Mouse (Mus musculus): ENCODE measurements around the gene Grpel1.

DNA sequence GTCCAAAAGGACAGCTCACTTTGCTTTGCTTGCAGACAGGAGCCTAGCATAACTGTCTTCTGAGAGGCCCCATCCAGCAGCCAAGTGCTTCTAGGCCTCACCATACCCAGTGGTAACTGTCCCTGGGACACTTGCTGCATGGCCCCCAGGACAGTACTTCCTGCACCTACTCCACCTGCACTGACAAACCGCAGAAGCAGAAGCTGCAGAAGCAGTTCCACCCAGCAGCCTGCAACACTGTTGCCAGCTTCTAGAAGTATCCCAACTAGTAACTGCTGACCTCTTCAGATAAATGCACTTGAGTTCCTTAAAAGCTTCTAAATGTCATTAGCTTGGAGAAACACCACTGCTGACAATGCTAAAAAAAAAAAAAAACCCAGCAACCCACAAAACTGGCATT, 50.3 kb downstream of the Grpel1 start:
- TF ChIP-seq HCFC1 (IDR thresholded peaks at IDR 0.05; ENCODE audit: borderline replicate concordance, insufficient read depth, low read length), result no peak
- TF ChIP-seq ZC3H11A (IDR thresholded peaks at IDR 0.05; ENCODE audit: borderline replicate concordance, low read depth, low read length), result no peak
